Mouse (Mus musculus) retina, embryonic 14.5 days (tissue): ENCODE measurements at regions not wholly inside any gene's neighbourhood (a gene's known extent, or its start where the extent isn't known, plus 50 kb on each side); places are given as distances from the start of the nearest gene placed in this dataset.
"Not testable (repeated sequence)": the region's sequence is repeated elsewhere in the genome, so short reads cannot be mapped to it uniquely, and the experiment has no call there.

Source experiments
- DNase-seq: peaks from one replicate; pipeline ENCODE4 v3.0.0-alpha.2; 2015; ENCODE audit warnings: low spot score

GRCm38 (mm10) chr5:50343681-50344080 is 284.9 kb upstream of the Adgra3 start:
- DNase-seq = no peak

- DNase-seq = no peak
Observed at GRCm38 (mm10) chr5:50309491-50309890, 250.7 kb upstream of the Adgra3 start.

- DNase-seq = no peak
Observed at GRCm38 (mm10) chr5:50303859-50304480, 245.2 kb upstream of the Adgra3 start.

GRCm38 (mm10) chr5:50293794-50294193 is 235.0 kb upstream of the Adgra3 start:
- peak; percentile 53 for DNase-seq

GRCm38 (mm10) chr5:50290879-50291410 is 232.1 kb upstream of the Adgra3 start:
- no peak for DNase-seq

GRCm38 (mm10) chr5:50260417-50260816 is 201.6 kb upstream of the Adgra3 start:
- no peak for DNase-seq

- no peak for DNase-seq
Observed at GRCm38 (mm10) chr5:50258017-50258416, 199.2 kb upstream of the Adgra3 start.

- no peak for DNase-seq
Observed at GRCm38 (mm10) chr5:50234111-50234510, 175.3 kb upstream of the Adgra3 start.

- DNase-seq = no peak
Observed at GRCm38 (mm10) chr5:50216956-50217355, 158.2 kb upstream of the Adgra3 start.

- DNase-seq = peak; percentile 63
Observed at GRCm38 (mm10) chr5:50215960-50216359, 157.2 kb upstream of the Adgra3 start.

- DNase-seq = no peak
Observed at GRCm38 (mm10) chr5:50202307-50203010, 143.7 kb upstream of the Adgra3 start.

- DNase-seq = no peak
Observed at GRCm38 (mm10) chr5:50196423-50196822, 137.6 kb upstream of the Adgra3 start.

GRCm38 (mm10) chr5:50195993-50196392 is 137.2 kb upstream of the Adgra3 start:
- DNase-seq = no peak

- no peak for DNase-seq
Observed at GRCm38 (mm10) chr5:50189394-50189793, 130.6 kb upstream of the Adgra3 start.

- DNase-seq = no peak
Observed at GRCm38 (mm10) chr5:50182721-50183120, 123.9 kb upstream of the Adgra3 start.

GRCm38 (mm10) chr5:50156557-50156956 is 97.8 kb upstream of the Adgra3 start:
- no peak for DNase-seq

GRCm38 (mm10) chr5:50155170-50155860 is 96.5 kb upstream of the Adgra3 start:
- DNase-seq = not testable (repeated sequence)

- DNase-seq = no peak
Observed at GRCm38 (mm10) chr5:50146926-50147325, 88.1 kb upstream of the Adgra3 start.

- no peak for DNase-seq
Observed at GRCm38 (mm10) chr5:50145458-50146083, 86.8 kb upstream of the Adgra3 start.

- no peak for DNase-seq
Observed at GRCm38 (mm10) chr5:50130202-50130601, 71.4 kb upstream of the Adgra3 start.

- no peak for DNase-seq
Observed at GRCm38 (mm10) chr5:50128972-50129371, 70.2 kb upstream of the Adgra3 start.

- no peak for DNase-seq
Observed at GRCm38 (mm10) chr5:50126594-50126993, 67.8 kb upstream of the Adgra3 start.
